Mouse (Mus musculus): ENCODE measurements around the gene Cnksr3. TPM values are rescaled to one million over a fixed set of nuclear protein-coding genes. Genes with fewer than 3 reads are reported as not detected.

The Cnksr3 gene
- polyA plus RNA-seq, 1 experiment, result 11.8 TPM

- Histone ChIP-seq H3K4me3 (ENCODE audit: insufficient read depth, low read depth, low read length) (peak overlapping the region; percentile 21; the same call in 1 of the 2 replicates), H3K4me1 (ENCODE audit: control insufficient read depth, insufficient read depth, low read length) (peaks cover 45% of the 10 kb centered on the region), H3K27ac (ENCODE audit: insufficient read depth, low read depth, low read length) (peak overlapping the region; percentile 70), H3K27me3 (replicated peaks; ENCODE audit: control insufficient read depth, insufficient read depth, low read length) (no peaks in the 10 kb centered on the region), H3K36me3 (ENCODE audit: control insufficient read depth, insufficient read depth, low read length) (no peaks in the 10 kb centered on the region)
- WGBS, result 12% methylated on average over 6 of the region's 6 CpGs
- no peak for TF ChIP-seq POLR2A (IDR thresholded peaks at IDR 0.05; ENCODE audit: low read depth, low read length)
- TF ChIP-seq CTCF (conservative IDR thresholded peaks at IDR 0.05; ENCODE audit: insufficient read depth, insufficient read length, low read depth, low read length), result no peak
- peak; percentile 88 for DNase-seq
Measured at GRCm38 (mm10) chr10:7183171-7183631, 28.8 kb downstream of the Cnksr3 start.

- peak; percentile 64 for DNase-seq
- no peaks in the 10 kb centered on the region for H3K36me3 ChIP-seq (ENCODE audit: control insufficient read depth, insufficient read depth, low read length)
- H3K27ac ChIP-seq (ENCODE audit: insufficient read depth, low read depth, low read length), result peak overlapping the region; percentile 70
- H3K4me1 ChIP-seq (ENCODE audit: control insufficient read depth, insufficient read depth, low read length), result peaks cover 44% of the 10 kb centered on the region
- 10% methylated on average over 12 of the region's 12 CpGs for WGBS
- peak overlapping the region; percentile 21; the same call in 1 of the 2 replicates for H3K4me3 ChIP-seq (ENCODE audit: insufficient read depth, low read depth, low read length)
- no peaks in the 10 kb centered on the region for H3K27me3 ChIP-seq (replicated peaks; ENCODE audit: control insufficient read depth, insufficient read depth, low read length)
- no peak for TF ChIP-seq CTCF (conservative IDR thresholded peaks at IDR 0.05; ENCODE audit: insufficient read depth, insufficient read length, low read depth, low read length)
- no peak for TF ChIP-seq POLR2A (IDR thresholded peaks at IDR 0.05; ENCODE audit: low read depth, low read length)
Measured at GRCm38 (mm10) chr10:7182555-7183170, 29.4 kb downstream of the Cnksr3 start.

- H3K27ac ChIP-seq (ENCODE audit: insufficient read depth, low read depth, low read length), result 0 out of 2 replicates have a peak overlapping the region, but pooled peaks have one; percentile 26
- peaks cover 50% of the 10 kb centered on the region for H3K4me1 ChIP-seq (ENCODE audit: control insufficient read depth, insufficient read depth, low read length)
- TF ChIP-seq CTCF (conservative IDR thresholded peaks at IDR 0.05; ENCODE audit: insufficient read depth, insufficient read length, low read depth, low read length) (no peak), POLR2A (IDR thresholded peaks at IDR 0.05; ENCODE audit: low read depth, low read length) (no peak)
- H3K27me3 ChIP-seq (replicated peaks; ENCODE audit: control insufficient read depth, insufficient read depth, low read length), result no peaks in the 10 kb centered on the region
- peak; percentile 82 for DNase-seq
- no peaks in the 10 kb centered on the region for H3K36me3 ChIP-seq (ENCODE audit: control insufficient read depth, insufficient read depth, low read length)
- H3K4me3 ChIP-seq (ENCODE audit: insufficient read depth, low read depth, low read length), result no peak overlapping the region
- WGBS, result 29% methylated on average over 5 of the region's 5 CpGs
Measured at GRCm38 (mm10) chr10:7180296-7180695, 31.7 kb downstream of the Cnksr3 start.

GRCm38 (mm10) chr10:7178571-7178970, 33.5 kb downstream of the Cnksr3 start:
- no peaks in the 10 kb centered on the region for H3K27me3 ChIP-seq (replicated peaks; ENCODE audit: control insufficient read depth, insufficient read depth, low read length)
- H3K36me3 ChIP-seq (ENCODE audit: control insufficient read depth, insufficient read depth, low read length), result no peaks in the 10 kb centered on the region
- DNase-seq, result no peak
- 49% methylated on average over 10 of the region's 10 CpGs for WGBS
- H3K4me1 ChIP-seq (ENCODE audit: control insufficient read depth, insufficient read depth, low read length), result peaks cover 45% of the 10 kb centered on the region
- no peak overlapping the region for H3K27ac ChIP-seq (ENCODE audit: insufficient read depth, low read depth, low read length)
- TF ChIP-seq CTCF (conservative IDR thresholded peaks at IDR 0.05; ENCODE audit: insufficient read depth, insufficient read length, low read depth, low read length) (no peak), POLR2A (IDR thresholded peaks at IDR 0.05; ENCODE audit: low read depth, low read length) (no peak)
- H3K4me3 ChIP-seq (ENCODE audit: insufficient read depth, low read depth, low read length), result no peak overlapping the region

- WGBS, result 76% methylated on average over 8 of the region's 8 CpGs
- Histone ChIP-seq H3K4me3 (ENCODE audit: insufficient read depth, low read depth, low read length) (no peak overlapping the region), H3K27ac (ENCODE audit: insufficient read depth, low read depth, low read length) (no peak overlapping the region), H3K27me3 (replicated peaks; ENCODE audit: control insufficient read depth, insufficient read depth, low read length) (no peaks in the 10 kb centered on the region), H3K36me3 (ENCODE audit: control insufficient read depth, insufficient read depth, low read length) (no peaks in the 10 kb centered on the region), H3K4me1 (ENCODE audit: control insufficient read depth, insufficient read depth, low read length) (peaks cover 36% of the 10 kb centered on the region; the same call in 1 of the 2 replicates)
- TF ChIP-seq POLR2A (IDR thresholded peaks at IDR 0.05; ENCODE audit: low read depth, low read length), result no peak
- no peak for TF ChIP-seq CTCF (conservative IDR thresholded peaks at IDR 0.05; ENCODE audit: insufficient read depth, insufficient read length, low read depth, low read length)
- no peak for DNase-seq
Measured at GRCm38 (mm10) chr10:7176205-7176910, 35.7 kb downstream of the Cnksr3 start.

GRCm38 (mm10) chr10:7174480-7174879, 37.6 kb downstream of the Cnksr3 start:
- Histone ChIP-seq H3K27ac (ENCODE audit: insufficient read depth, low read depth, low read length) (no peak overlapping the region), H3K36me3 (ENCODE audit: control insufficient read depth, insufficient read depth, low read length) (no peaks in the 10 kb centered on the region), H3K4me3 (ENCODE audit: insufficient read depth, low read depth, low read length) (no peak overlapping the region), H3K4me1 (ENCODE audit: control insufficient read depth, insufficient read depth, low read length) (peaks cover 22% of the 10 kb centered on the region; the same call in 1 of the 2 replicates), H3K27me3 (replicated peaks; ENCODE audit: control insufficient read depth, insufficient read depth, low read length) (no peaks in the 10 kb centered on the region)
- TF ChIP-seq CTCF (conservative IDR thresholded peaks at IDR 0.05; ENCODE audit: insufficient read depth, insufficient read length, low read depth, low read length) (no peak), POLR2A (IDR thresholded peaks at IDR 0.05; ENCODE audit: low read depth, low read length) (no peak)
- no peak for DNase-seq
- WGBS, result 37% methylated on average over 2 of the region's 2 CpGs

GRCm38 (mm10) chr10:7173098-7173497, 38.9 kb downstream of the Cnksr3 start:
- 67% methylated on average over 1 of the region's 1 CpGs for whole genome bisulfite sequencing
- Histone ChIP-seq H3K4me3 (ENCODE audit: insufficient read depth, low read depth, low read length) (no peak overlapping the region), H3K4me1 (ENCODE audit: control insufficient read depth, insufficient read depth, low read length) (peaks cover 10% of the 10 kb centered on the region; the same call in 1 of the 2 replicates), H3K36me3 (ENCODE audit: control insufficient read depth, insufficient read depth, low read length) (no peaks in the 10 kb centered on the region), H3K27ac (ENCODE audit: insufficient read depth, low read depth, low read length) (no peak overlapping the region), H3K27me3 (replicated peaks; ENCODE audit: control insufficient read depth, insufficient read depth, low read length) (no peaks in the 10 kb centered on the region)
- DNase-seq, result no peak
- no peak for TF ChIP-seq CTCF (conservative IDR thresholded peaks at IDR 0.05; ENCODE audit: insufficient read depth, insufficient read length, low read depth, low read length)
- TF ChIP-seq POLR2A (IDR thresholded peaks at IDR 0.05; ENCODE audit: low read depth, low read length), result no peak

Measured in kidney, adult 2 months (tissue).